Mouse (Mus musculus) ES-Bruce4 (cell line): ENCODE data around the gene Mtnr1b. TPM values are rescaled to one million over a fixed set of nuclear protein-coding genes. Genes with fewer than 3 reads are reported as not detected.

ENCODE experiments used
- H3K27ac ChIP-seq: 2 replicates; pipeline ENCODE4 v1.5.1; 2012; ENCODE audit warnings: low read length, inconsistent platforms; ENCODE audit not compliant: insufficient read depth
- H3K27me3 ChIP-seq: 2 replicates; pipeline ENCODE4 v1.6.1; 2012; ENCODE audit warnings: mild to moderate bottlenecking, low read length, inconsistent platforms; ENCODE audit not compliant: control insufficient read depth, poor library complexity, insufficient read depth, severe bottlenecking
- H3K36me3 ChIP-seq: 2 replicates; pipeline ENCODE4 v1.6.1; 2012; ENCODE audit warnings: inconsistent platforms, mild to moderate bottlenecking, low read length, moderate library complexity; ENCODE audit not compliant: control insufficient read depth, poor library complexity, insufficient read depth, severe bottlenecking
- H3K4me1 ChIP-seq: one replicate; pipeline ENCODE4 v1.8.1; 2011; ENCODE audit warnings: low read length; ENCODE audit not compliant: control insufficient read depth, insufficient read depth
- H3K4me3 ChIP-seq: 2 replicates; pipeline ENCODE4 v1.5.1; 2011; ENCODE audit warnings: low read depth, mild to moderate bottlenecking, low read length
- H3K9ac ChIP-seq: 2 replicates; pipeline ENCODE4 v1.6.1; 2012; ENCODE audit warnings: low read depth, mild to moderate bottlenecking, inconsistent platforms; ENCODE audit not compliant: poor library complexity, severe bottlenecking
- H3K9me3 ChIP-seq: replicated peaks from 2 replicates; pipeline ENCODE4 v1.6.1; 2012; ENCODE audit warnings: mild to moderate bottlenecking, low read length, inconsistent platforms; ENCODE audit not compliant: control insufficient read depth, poor library complexity, insufficient read depth, severe bottlenecking
- CTCF ChIP-seq: IDR thresholded peaks from one replicate; pipeline ENCODE4 v1.8.1; 2011; ENCODE audit warnings: low read depth, low read length
- EP300 ChIP-seq: IDR thresholded peaks from 2 replicates; pipeline ENCODE4 v1.6.1; 2011; ENCODE audit warnings: low read depth, low read length; ENCODE audit not compliant: insufficient read depth
- POLR2A ChIP-seq: IDR thresholded peaks from one replicate; pipeline ENCODE4 v1.8.1; 2011; ENCODE audit warnings: low read length; ENCODE audit not compliant: insufficient read depth
- polyA plus RNA-seq: library from polyadenylated mRNA; stranded (reverse); fragments of >200 nt; gene quantifications from 2 replicates; pipeline ENCODE4 v1.2.4, GENCODE M21; 2011; ENCODE audit warnings: low read depth; ENCODE audit not compliant: missing spikeins, insufficient read depth, insufficient read length

Mtnr1b gene
- polyA plus RNA-seq, 1 experiment = not detected

- Histone ChIP-seq H3K4me1 (no peaks in the 10 kb centered on the region), H3K9me3 (no peaks in the 10 kb centered on the region), H3K9ac (no peak overlapping the region), H3K36me3 (no peaks in the 10 kb centered on the region), H3K4me3 (no peak overlapping the region), H3K27ac (no peak overlapping the region), H3K27me3 (no peaks in the 10 kb centered on the region)
- no peak for TF ChIP-seq POLR2A
- TF ChIP-seq EP300 = no peak
- no peak for TF ChIP-seq CTCF
Observed at GRCm38 (mm10) chr9:15813002-15813911, 61.1 kb downstream of the Mtnr1b start.

- Histone ChIP-seq H3K27ac (no peak overlapping the region), H3K9me3 (no peaks in the 10 kb centered on the region; the same call in 1 of the 2 replicates), H3K4me3 (no peak overlapping the region), H3K36me3 (no peaks in the 10 kb centered on the region), H3K27me3 (no peaks in the 10 kb centered on the region), H3K4me1 (no peaks in the 10 kb centered on the region), H3K9ac (no peak overlapping the region)
- TF ChIP-seq POLR2A = no peak
- TF ChIP-seq EP300 = no peak
- TF ChIP-seq CTCF = no peak
Observed at GRCm38 (mm10) chr9:15804296-15804695, 70.1 kb downstream of the Mtnr1b start.

- no peaks in the 10 kb centered on the region for H3K4me1 ChIP-seq
- H3K27me3 ChIP-seq = no peaks in the 10 kb centered on the region
Observed at GRCm38 (mm10) chr9:15802413-15803027, 71.8 kb downstream of the Mtnr1b start.

DNA sequence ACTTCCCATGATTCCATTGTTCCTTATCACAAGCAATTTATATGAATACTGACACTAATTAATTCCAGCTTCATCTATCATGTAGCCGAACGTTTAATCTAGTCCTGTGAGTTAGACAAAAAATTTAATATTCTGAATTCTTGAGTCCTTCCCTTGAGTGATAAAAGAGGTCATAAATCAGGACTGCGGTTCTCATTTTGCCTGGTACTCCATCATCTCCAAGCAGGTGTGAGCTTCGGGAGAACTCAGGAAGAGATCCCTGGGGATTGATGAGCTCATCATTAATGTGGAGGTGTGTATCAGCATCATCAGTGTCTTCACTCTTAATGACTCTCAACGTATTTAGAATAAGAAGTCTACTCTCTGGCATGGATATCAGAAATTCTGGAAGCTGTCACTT is 74.0 kb downstream of the Mtnr1b start:
- Histone ChIP-seq H3K36me3 (no peaks in the 10 kb centered on the region), H3K27ac (no peak overlapping the region), H3K9me3 (no peaks in the 10 kb centered on the region), H3K27me3 (no peaks in the 10 kb centered on the region), H3K4me1 (no peaks in the 10 kb centered on the region), H3K9ac (no peak overlapping the region), H3K4me3 (no peak overlapping the region)
- TF ChIP-seq POLR2A (no peak), CTCF (no peak), EP300 (no peak)

More at GRCm38 (mm10) chr9:15802413-15803027, 71.8 kb downstream of the Mtnr1b start:
- no peak overlapping the region for H3K9ac ChIP-seq
- H3K27ac ChIP-seq = no peak overlapping the region
- TF ChIP-seq POLR2A = no peak
- no peak overlapping the region for H3K4me3 ChIP-seq
- no peaks in the 10 kb centered on the region for H3K36me3 ChIP-seq
- H3K9me3 ChIP-seq = no peaks in the 10 kb centered on the region; the same call in 1 of the 2 replicates

- no peaks in the 10 kb centered on the region for H3K36me3 ChIP-seq
- H3K9ac ChIP-seq = no peak overlapping the region
- H3K4me1 ChIP-seq = no peaks in the 10 kb centered on the region
Observed at GRCm38 (mm10) chr9:15794408-15794807, 79.9 kb downstream of the Mtnr1b start.

GRCm38 (mm10) chr9:15792076-15792475 is 82.3 kb downstream of the Mtnr1b start:
- no peak overlapping the region for H3K4me3 ChIP-seq
- no peak overlapping the region for H3K27ac ChIP-seq
- TF ChIP-seq POLR2A (no peak), CTCF (no peak), EP300 (no peak)
- no peaks in the 10 kb centered on the region for H3K27me3 ChIP-seq
- no peaks in the 10 kb centered on the region for H3K36me3 ChIP-seq
- no peaks in the 10 kb centered on the region for H3K9me3 ChIP-seq
- no peak overlapping the region for H3K9ac ChIP-seq
- no peaks in the 10 kb centered on the region for H3K4me1 ChIP-seq

More at GRCm38 (mm10) chr9:15794408-15794807, 79.9 kb downstream of the Mtnr1b start:
- TF ChIP-seq POLR2A = no peak
- H3K9me3 ChIP-seq = no peaks in the 10 kb centered on the region
- H3K27me3 ChIP-seq = no peaks in the 10 kb centered on the region
- no peak overlapping the region for H3K4me3 ChIP-seq
- no peak overlapping the region for H3K27ac ChIP-seq
